Mouse (Mus musculus): Measurements from ENCODE around the gene Proser2. TPM values are rescaled to one million over a fixed set of nuclear protein-coding genes. Genes with fewer than 3 reads are reported as not detected.
"Not testable (repeated sequence)": the region's sequence is repeated elsewhere in the genome, so short reads cannot be mapped to it uniquely, and the experiment has no call there.

The Proser2 gene
- polyA plus RNA-seq, 1 experiment from 2014 or later = 3.2 TPM

- Histone ChIP-seq H3K36me3 (no peaks in the 10 kb centered on the region), H3K9me3 (replicated peaks) (no peaks in the 10 kb centered on the region), H3K4me1 (peaks cover 5% of the 10 kb centered on the region; the same call in 1 of the 2 replicates), H3K27me3 (ENCODE audit: low read depth, poor library complexity, severe bottlenecking) (no peaks in the 10 kb centered on the region), H3K4me3 (no peak overlapping the region), H3K27ac (replicated peaks) (no peak overlapping the region)
- 86% methylated on average over 10 of the region's 10 CpGs for WGBS
- DNase-seq (ENCODE audit: low spot score) = no peak
Observed at GRCm38 (mm10) chr2:6118246-6118645, 11.8 kb downstream of the Proser2 start.

GRCm38 (mm10) chr2:6113792-6114191, 16.2 kb downstream of the Proser2 start:
- H3K27ac ChIP-seq (replicated peaks) = no peak overlapping the region
- no peak for DNase-seq (ENCODE audit: low spot score)
- H3K27me3 ChIP-seq (ENCODE audit: low read depth, poor library complexity, severe bottlenecking) = no peaks in the 10 kb centered on the region
- no peaks in the 10 kb centered on the region for H3K9me3 ChIP-seq (replicated peaks)
- H3K36me3 ChIP-seq = no peaks in the 10 kb centered on the region
- 80% methylated on average over 12 of the region's 12 CpGs for WGBS
- peaks cover 5% of the 10 kb centered on the region; the same call in 1 of the 2 replicates for H3K4me1 ChIP-seq
- no peak overlapping the region for H3K4me3 ChIP-seq

DNA sequence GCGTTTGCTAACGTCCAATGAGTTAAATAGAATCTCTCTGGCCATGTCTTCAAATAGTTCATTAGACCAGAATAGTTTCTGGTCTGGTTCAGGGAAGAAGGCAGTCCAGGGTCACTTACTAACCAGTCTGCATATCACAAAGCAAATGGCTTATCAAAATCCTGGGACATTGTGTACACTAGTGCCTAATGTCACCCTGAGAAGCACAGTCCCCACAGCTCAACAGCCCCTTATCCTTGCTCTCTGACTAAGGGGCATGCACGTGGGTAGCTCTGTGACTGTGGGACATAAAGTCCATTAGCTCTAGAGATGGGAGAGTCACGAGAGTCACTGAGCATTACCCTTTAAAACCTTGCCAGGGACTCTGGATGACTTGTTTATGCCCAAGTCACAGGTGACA, 17.4 kb downstream of the Proser2 start:
- Histone ChIP-seq H3K27ac (replicated peaks) (no peak overlapping the region), H3K27me3 (ENCODE audit: low read depth, poor library complexity, severe bottlenecking) (no peaks in the 10 kb centered on the region), H3K9me3 (replicated peaks) (no peaks in the 10 kb centered on the region), H3K4me3 (no peak overlapping the region), H3K4me1 (peaks cover 5% of the 10 kb centered on the region; the same call in 1 of the 2 replicates), H3K36me3 (no peaks in the 10 kb centered on the region)
- 81% methylated on average over 4 of the region's 4 CpGs for WGBS
- no peak for DNase-seq (ENCODE audit: low spot score)

GRCm38 (mm10) chr2:6105437-6105836, 24.6 kb downstream of the Proser2 start:
- no peaks in the 10 kb centered on the region for H3K36me3 ChIP-seq

GRCm38 (mm10) chr2:6100755-6101154, 29.3 kb downstream of the Proser2 start:
- 46% methylated on average over 20 of the region's 20 CpGs for WGBS
- peak overlapping the region; percentile 56 for H3K4me3 ChIP-seq
- peak overlapping the region; percentile 65 for H3K27ac ChIP-seq (replicated peaks)
- peaks cover 13% of the 10 kb centered on the region for H3K4me1 ChIP-seq
- H3K9me3 ChIP-seq (replicated peaks) = no peaks in the 10 kb centered on the region
- H3K27me3 ChIP-seq (ENCODE audit: low read depth, poor library complexity, severe bottlenecking) = peaks cover 60% of the 10 kb centered on the region
- no peak for DNase-seq (ENCODE audit: low spot score)
- no peaks in the 10 kb centered on the region for H3K36me3 ChIP-seq

More at GRCm38 (mm10) chr2:6105437-6105836, 24.6 kb downstream of the Proser2 start:
- H3K4me1 ChIP-seq = peaks cover 5% of the 10 kb centered on the region
- no peak overlapping the region for H3K27ac ChIP-seq (replicated peaks)
- peaks cover 24% of the 10 kb centered on the region for H3K27me3 ChIP-seq (ENCODE audit: low read depth, poor library complexity, severe bottlenecking)
- H3K9me3 ChIP-seq (replicated peaks) = no peaks in the 10 kb centered on the region
- H3K4me3 ChIP-seq = no peak overlapping the region
- WGBS = 93% methylated on average over 2 of the region's 2 CpGs
- DNase-seq (ENCODE audit: low spot score) = no peak

- H3K9me3 ChIP-seq (replicated peaks) = no peaks in the 10 kb centered on the region
- H3K27ac ChIP-seq (replicated peaks) = peak overlapping the region; percentile 65
- no peaks in the 10 kb centered on the region for H3K36me3 ChIP-seq
- 10% methylated on average over 51 of the region's 51 CpGs for WGBS
- H3K27me3 ChIP-seq (ENCODE audit: low read depth, poor library complexity, severe bottlenecking) = peaks cover 60% of the 10 kb centered on the region
- H3K4me3 ChIP-seq = peak overlapping the region; percentile 56
- peaks cover 13% of the 10 kb centered on the region for H3K4me1 ChIP-seq
- peak; percentile 55 for DNase-seq (ENCODE audit: low spot score)
Observed at GRCm38 (mm10) chr2:6100027-6100749, 29.8 kb downstream of the Proser2 start.

DNA sequence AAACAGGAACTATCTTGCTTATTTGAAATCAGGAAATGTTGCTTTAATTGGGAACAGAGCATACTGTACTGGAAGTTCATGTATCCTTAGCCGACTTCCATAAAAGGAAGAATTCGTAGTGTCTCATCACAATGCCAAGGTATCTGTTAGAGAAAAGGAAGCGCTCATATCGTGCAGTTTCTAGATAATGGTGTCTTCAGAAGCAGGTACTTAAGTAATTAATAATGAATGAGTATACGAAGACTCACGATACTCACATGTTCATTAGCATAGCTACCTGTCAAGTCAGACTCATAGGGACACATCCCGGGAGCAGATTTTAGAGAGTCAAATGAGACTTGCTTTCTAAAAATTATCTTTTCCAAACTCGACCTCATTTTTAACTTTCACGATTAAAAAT, 30.6 kb downstream of the Proser2 start:
- 82% methylated on average over 9 of the region's 9 CpGs for WGBS
- Histone ChIP-seq H3K36me3 (no peaks in the 10 kb centered on the region), H3K4me3 (no peak overlapping the region), H3K27me3 (ENCODE audit: low read depth, poor library complexity, severe bottlenecking) (peaks cover 60% of the 10 kb centered on the region), H3K4me1 (peaks cover 13% of the 10 kb centered on the region), H3K9me3 (replicated peaks) (no peaks in the 10 kb centered on the region), H3K27ac (replicated peaks) (no peak overlapping the region)
- DNase-seq (ENCODE audit: low spot score) = no peak

GRCm38 (mm10) chr2:6098924-6099323, 31.1 kb downstream of the Proser2 start:
- Histone ChIP-seq H3K27ac (replicated peaks) (no peak overlapping the region), H3K4me3 (no peak overlapping the region), H3K4me1 (peaks cover 13% of the 10 kb centered on the region), H3K36me3 (no peaks in the 10 kb centered on the region), H3K27me3 (ENCODE audit: low read depth, poor library complexity, severe bottlenecking) (peaks cover 60% of the 10 kb centered on the region), H3K9me3 (replicated peaks) (no peaks in the 10 kb centered on the region)
- DNase-seq (ENCODE audit: low spot score) = no peak
- WGBS = 49% methylated on average over 6 of the region's 6 CpGs

DNA sequence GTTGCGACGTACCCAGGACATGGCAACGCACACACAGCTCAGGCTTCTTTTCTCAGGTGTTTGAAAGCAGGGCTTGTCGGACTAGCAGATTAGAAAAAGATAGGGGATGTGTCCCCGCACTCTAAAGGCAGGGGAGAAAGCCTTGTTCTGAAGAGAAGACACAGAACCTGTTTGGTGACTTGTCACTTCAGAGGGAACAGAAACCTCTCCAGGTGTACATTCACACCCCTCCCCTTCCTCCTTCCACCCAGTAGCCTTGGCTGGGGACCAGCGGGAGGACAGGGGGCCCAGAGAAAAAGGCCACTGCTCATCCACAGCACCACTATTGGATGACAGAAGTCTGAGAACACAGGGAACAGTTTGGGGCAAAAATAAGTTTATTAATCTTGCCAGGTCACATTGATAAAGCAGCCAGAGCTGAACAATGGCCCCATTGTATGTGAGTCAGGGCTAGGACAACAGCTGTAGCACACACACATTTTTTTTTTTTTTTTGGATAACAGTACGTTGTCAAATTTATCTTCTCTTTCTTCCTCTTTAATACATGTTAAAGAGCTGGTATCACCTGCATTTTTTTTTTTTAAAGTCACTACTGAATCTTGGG, 32.8 kb downstream of the Proser2 start:
- peaks cover 13% of the 10 kb centered on the region for H3K4me1 ChIP-seq
- WGBS = 76% methylated on average over 7 of the region's 7 CpGs
- H3K4me3 ChIP-seq = no peak overlapping the region
- no peak overlapping the region for H3K27ac ChIP-seq (replicated peaks)
- no peaks in the 10 kb centered on the region for H3K36me3 ChIP-seq
- H3K9me3 ChIP-seq (replicated peaks) = no peaks in the 10 kb centered on the region
- H3K27me3 ChIP-seq (ENCODE audit: low read depth, poor library complexity, severe bottlenecking) = peaks cover 54% of the 10 kb centered on the region
- DNase-seq (ENCODE audit: low spot score) = no peak

DNA sequence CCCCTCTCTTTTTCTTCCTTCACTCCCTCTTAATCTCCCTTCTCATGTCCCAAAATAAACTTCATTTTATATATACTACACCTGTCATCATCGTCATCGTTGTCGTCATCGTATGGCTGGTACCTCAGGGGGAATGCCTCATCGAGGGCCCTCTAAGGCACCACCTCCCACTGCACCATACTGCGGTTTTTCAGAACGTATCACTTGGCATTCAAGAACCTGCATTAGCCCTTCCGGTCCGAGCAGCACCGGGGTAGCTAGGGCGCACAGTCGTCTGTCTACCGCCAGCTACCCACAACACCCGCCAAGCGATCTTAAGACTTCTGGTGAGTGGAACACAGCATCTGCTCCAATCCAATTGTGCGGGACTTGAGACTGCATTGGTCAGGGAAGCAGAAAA, 40.1 kb downstream of the Proser2 start:
- not testable (repeated sequence) for DNase-seq (ENCODE audit: low spot score); H3K36me3 ChIP-seq; H3K27ac ChIP-seq (replicated peaks); H3K9me3 ChIP-seq (replicated peaks); H3K27me3 ChIP-seq (ENCODE audit: low read depth, poor library complexity, severe bottlenecking); H3K4me1 ChIP-seq; H3K4me3 ChIP-seq
- 88% methylated on average over 16 of the region's 16 CpGs for WGBS

DNA sequence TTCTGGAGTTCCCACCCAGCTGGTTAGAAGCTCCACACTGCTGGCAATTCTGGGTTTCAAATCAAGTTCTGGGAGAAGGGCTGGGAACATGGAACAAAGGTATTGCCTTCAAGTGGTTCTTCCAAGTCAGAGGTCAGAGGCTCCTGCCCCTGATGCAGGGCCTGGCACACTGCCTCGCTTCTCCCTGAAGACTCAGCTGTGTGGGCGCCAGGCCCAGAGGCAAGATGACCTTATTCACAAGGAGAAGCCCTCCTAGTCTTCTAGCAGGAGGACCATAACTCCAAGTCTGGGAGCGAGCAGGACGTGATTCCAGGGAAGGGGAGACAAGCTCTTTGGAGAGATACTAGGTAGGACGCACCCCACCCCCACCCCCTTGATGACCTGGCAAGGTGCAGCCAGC, 42.9 kb downstream of the Proser2 start:
- no peaks in the 10 kb centered on the region for H3K9me3 ChIP-seq (replicated peaks)
- 95% methylated on average over 5 of the region's 5 CpGs for WGBS
- H3K27ac ChIP-seq (replicated peaks) = no peak overlapping the region
- no peaks in the 10 kb centered on the region for H3K36me3 ChIP-seq
- DNase-seq (ENCODE audit: low spot score) = no peak
- no peaks in the 10 kb centered on the region for H3K4me1 ChIP-seq
- no peak overlapping the region for H3K4me3 ChIP-seq
- no peaks in the 10 kb centered on the region for H3K27me3 ChIP-seq (ENCODE audit: low read depth, poor library complexity, severe bottlenecking)

DNA sequence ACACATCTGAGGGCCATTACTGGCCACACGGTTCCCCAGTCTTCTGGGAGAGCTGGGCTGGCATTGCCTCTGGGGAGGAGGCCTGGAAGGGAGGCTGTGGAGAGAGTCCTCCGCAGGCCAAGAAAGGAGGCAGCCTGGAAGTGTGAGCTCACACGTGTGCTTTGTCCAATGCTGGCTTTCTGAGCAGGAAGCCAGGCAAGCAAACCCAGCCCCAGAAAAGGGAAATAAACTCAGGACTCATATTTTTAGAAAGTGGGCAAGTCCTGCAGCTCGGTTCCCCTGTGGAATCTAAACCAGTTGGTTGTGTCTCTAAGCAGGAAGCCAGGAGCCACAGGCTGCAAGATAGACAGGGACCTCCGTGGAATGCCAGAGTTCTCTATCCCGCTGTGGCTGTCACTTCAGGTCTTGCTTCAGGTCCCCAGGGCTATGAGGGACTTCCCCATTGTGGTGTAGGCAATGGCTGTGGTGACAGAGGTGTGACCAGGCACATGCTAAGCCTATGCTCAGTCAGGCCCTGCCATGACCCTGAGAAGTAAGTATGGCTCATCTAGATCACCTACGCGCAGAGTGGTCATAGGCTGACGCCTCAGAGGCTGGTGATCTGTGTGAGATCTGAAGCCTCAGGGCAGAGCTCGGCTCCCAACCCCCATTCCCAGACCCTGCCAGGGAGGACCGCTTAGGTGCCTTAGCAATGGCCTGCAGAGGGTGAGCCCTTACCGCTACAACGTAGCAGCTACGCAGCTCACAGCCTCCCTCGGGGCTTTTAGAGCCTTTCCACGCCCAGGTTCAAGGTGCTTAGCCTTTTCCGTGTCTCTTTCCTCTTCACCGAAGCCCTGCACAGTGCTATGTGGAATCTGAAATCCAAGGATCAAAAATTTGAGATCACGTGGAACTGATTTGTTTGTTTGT, 44.1 kb downstream of the Proser2 start:
- no peak for DNase-seq (ENCODE audit: low spot score)
- H3K27me3 ChIP-seq (ENCODE audit: low read depth, poor library complexity, severe bottlenecking) = no peaks in the 10 kb centered on the region
- WGBS = 80% methylated on average over 19 of the region's 19 CpGs

More for the DNA sequence above, 44.1 kb downstream of the Proser2 start:
- Histone ChIP-seq H3K4me3 (no peak overlapping the region), H3K36me3 (no peaks in the 10 kb centered on the region), H3K4me1 (no peaks in the 10 kb centered on the region), H3K9me3 (replicated peaks) (no peaks in the 10 kb centered on the region), H3K27ac (replicated peaks) (no peak overlapping the region)
